Mouse (Mus musculus) small intestine, adult 2 months (tissue): Measurements from ENCODE around the gene Dnaic1. TPM values are rescaled to one million over a fixed set of nuclear protein-coding genes. Genes with fewer than 3 reads are reported as not detected.
A peak's percentile ranks its signal among the peaks of the same experiment; 100 is the strongest.

Experiments used
- H3K27ac ChIP-seq: fragments of 200-500 bp; 2 replicates; pipeline ENCODE4 v1.5.1; 2012; ENCODE audit warnings: low read depth, low read length, control low read depth, inconsistent platforms; ENCODE audit not compliant: insufficient read depth
- H3K27me3 ChIP-seq: fragments of 200-500 bp; 2 replicates; pipeline ENCODE4 v1.6.1; 2012; ENCODE audit warnings: mild to moderate bottlenecking, moderate library complexity, low read length, inconsistent platforms; ENCODE audit not compliant: control insufficient read depth, insufficient read depth
- H3K36me3 ChIP-seq: fragments of 200-500 bp; 2 replicates; pipeline ENCODE4 v1.6.1; 2012; ENCODE audit warnings: mild to moderate bottlenecking, low read length, control low read depth, inconsistent platforms; ENCODE audit not compliant: control insufficient read depth, insufficient read depth
- H3K4me1 ChIP-seq: fragments of 200-500 bp; 2 replicates; pipeline ENCODE4 v1.6.1; 2012; ENCODE audit warnings: low read length, inconsistent platforms, mixed read lengths; ENCODE audit not compliant: control insufficient read depth, insufficient read depth, insufficient read length
- H3K4me3 ChIP-seq: fragments of 200-500 bp; 2 replicates; pipeline ENCODE4 v1.5.1; 2012; ENCODE audit warnings: low read depth, mild to moderate bottlenecking, control low read depth, inconsistent platforms, low read length, moderate library complexity
- CTCF ChIP-seq: fragments of 200-500 bp; IDR thresholded peaks from 2 replicates; pipeline ENCODE4 v1.5.1; 2012; ENCODE audit warnings: low read depth, mild to moderate bottlenecking, control low read depth, inconsistent platforms, low read length, moderate library complexity, mixed read lengths; ENCODE audit not compliant: insufficient replicate concordance, insufficient read length; ENCODE audit errors: extremely low read depth
- POLR2A ChIP-seq: fragments of 200-500 bp; IDR thresholded peaks from 2 replicates; pipeline ENCODE4 v1.6.1; 2012; ENCODE audit warnings: low read depth, mild to moderate bottlenecking, control low read depth, inconsistent platforms, low read length, moderate library complexity
- WGBS: fragments of 180-500 bp; shearing (Covaris S2); methylation state at CpG from one replicate; pipeline ENCODE4 v1.1.7; 2018; 5-methylcytosine and 5-hydroxymethylcytosine counted together
- polyA plus RNA-seq: library from polyadenylated mRNA; depleted of rRNA; stranded (reverse); fragments of >200 nt; gene quantifications from 2 replicates; pipeline ENCODE4 v1.2.3, GENCODE M21; 2012

The Dnaic1 gene
- polyA plus RNA-seq, 1 experiment: 5.4 TPM

- Histone ChIP-seq H3K36me3 (no peaks in the 10 kb centered on the region), H3K4me1 (peaks cover 5% of the 10 kb centered on the region), H3K27ac (no peak overlapping the region), H3K27me3 (no peaks in the 10 kb centered on the region), H3K4me3 (no peak overlapping the region)
- TF ChIP-seq CTCF: no peak
- WGBS: 25% methylated on average over 5 of the region's 5 CpGs
These were observed 1.9 kb downstream of the Dnaic1 start for GRCm38 (mm10) chr4:41571490-41571889.

- Histone ChIP-seq H3K27me3 (peaks cover 2% of the 10 kb centered on the region; the same call in 1 of the 2 replicates), H3K4me3 (no peak overlapping the region), H3K27ac (no peak overlapping the region), H3K36me3 (no peaks in the 10 kb centered on the region), H3K4me1 (peaks cover 5% of the 10 kb centered on the region)
- TF ChIP-seq CTCF (no peak), POLR2A (no peak)
- 78% methylated on average over 4 of the region's 4 CpGs for WGBS
These were observed 3.9 kb downstream of the Dnaic1 start for GRCm38 (mm10) chr4:41573492-41573891.

GRCm38 (mm10) chr4:41575914-41576313, 6.3 kb downstream of the Dnaic1 start:
- peaks cover 2% of the 10 kb centered on the region; the same call in 1 of the 2 replicates for H3K27me3 ChIP-seq
- no peak overlapping the region for H3K27ac ChIP-seq
- TF ChIP-seq CTCF: no peak
- no peak for TF ChIP-seq POLR2A
- H3K4me1 ChIP-seq: no peaks in the 10 kb centered on the region
- no peak overlapping the region for H3K4me3 ChIP-seq
- H3K36me3 ChIP-seq: no peaks in the 10 kb centered on the region
- WGBS: 45% methylated on average over 6 of the region's 6 CpGs

GRCm38 (mm10) chr4:41583353-41583752, 13.8 kb downstream of the Dnaic1 start:
- Histone ChIP-seq H3K27ac (no peak overlapping the region), H3K4me3 (no peak overlapping the region), H3K36me3 (no peaks in the 10 kb centered on the region), H3K27me3 (no peaks in the 10 kb centered on the region), H3K4me1 (no peaks in the 10 kb centered on the region)
- 78% methylated on average over 7 of the region's 7 CpGs for WGBS
- TF ChIP-seq POLR2A (no peak), CTCF (no peak)

- Histone ChIP-seq H3K36me3 (no peaks in the 10 kb centered on the region), H3K4me1 (no peaks in the 10 kb centered on the region), H3K27me3 (no peaks in the 10 kb centered on the region), H3K27ac (no peak overlapping the region), H3K4me3 (no peak overlapping the region)
- 48% methylated on average over 4 of the region's 4 CpGs for WGBS
- TF ChIP-seq POLR2A (no peak), CTCF (no peak)
These were observed 33.2 kb downstream of the Dnaic1 start for GRCm38 (mm10) chr4:41602818-41603217.

- H3K36me3 ChIP-seq: no peaks in the 10 kb centered on the region
- TF ChIP-seq CTCF (peak; percentile 26; the same call in 1 of the 2 replicates), POLR2A (no peak)
- H3K4me3 ChIP-seq: no peak overlapping the region
- H3K27me3 ChIP-seq: no peaks in the 10 kb centered on the region
- no peaks in the 10 kb centered on the region for H3K4me1 ChIP-seq
- no peak overlapping the region for H3K27ac ChIP-seq
- 42% methylated on average over 8 of the region's 8 CpGs for WGBS
These were observed 35.2 kb downstream of the Dnaic1 start for GRCm38 (mm10) chr4:41604476-41605396.

- TF ChIP-seq POLR2A (no peak), CTCF (no peak)
- WGBS: 35% methylated on average over 4 of the region's 4 CpGs
These were observed 37.2 kb downstream of the Dnaic1 start for GRCm38 (mm10) chr4:41606784-41607183.

More at GRCm38 (mm10) chr4:41606784-41607183, 37.2 kb downstream of the Dnaic1 start:
- Histone ChIP-seq H3K27ac (no peak overlapping the region), H3K4me1 (no peaks in the 10 kb centered on the region), H3K27me3 (no peaks in the 10 kb centered on the region), H3K36me3 (no peaks in the 10 kb centered on the region), H3K4me3 (no peak overlapping the region)
